Mouse (Mus musculus) myocyte (in vitro differentiated cells): ENCODE data around the gene Dapk2. TPM values are rescaled to one million over a fixed set of nuclear protein-coding genes. Genes with fewer than 3 reads are reported as not detected.

Source experiments
- H3K27me3 ChIP-seq: one replicate; pipeline ENCODE4 v1.6.1; 2011; ENCODE audit not compliant: control insufficient read depth, insufficient read depth, insufficient read length
- H3K36me3 ChIP-seq: one replicate; pipeline ENCODE4 v1.6.1; 2011; ENCODE audit not compliant: control insufficient read depth, insufficient read depth
- H3K4me2 ChIP-seq: one replicate; pipeline ENCODE4 v1.6.1; 2011; ENCODE audit warnings: low read depth, control low read depth
- H3K4me3 ChIP-seq: one replicate; pipeline ENCODE4 v1.5.1; 2011; ENCODE audit warnings: mild to moderate bottlenecking, control low read depth, moderate library complexity
- H3K79me2 ChIP-seq: one replicate; pipeline ENCODE4 v1.6.1; 2011; ENCODE audit not compliant: control insufficient read depth, insufficient read depth
- H3ac ChIP-seq: one replicate; pipeline ENCODE4 v1.6.1; 2011; ENCODE audit not compliant: control insufficient read depth, insufficient read length
- CEBPB ChIP-seq: IDR thresholded peaks from 2 replicates; pipeline ENCODE4 v1.6.1; 2011; ENCODE audit warnings: mild to moderate bottlenecking, moderate library complexity; ENCODE audit not compliant: poor library complexity, insufficient read depth, severe bottlenecking
- E2F4 ChIP-seq: IDR thresholded peaks from one replicate; pipeline ENCODE4 v1.6.1; 2011; ENCODE audit warnings: mild to moderate bottlenecking, control low read depth, moderate library complexity; ENCODE audit not compliant: insufficient read depth
- MAX ChIP-seq: IDR thresholded peaks from one replicate; pipeline ENCODE4 v1.6.1; 2011; ENCODE audit warnings: low read depth, mild to moderate bottlenecking, control low read depth
- MYOD1 ChIP-seq, 3 experiments: IDR thresholded peaks; one replicate each; pipeline ENCODE4 v1.6.1; 2011; ENCODE audit warnings: control low read depth in 2 of 3, low read depth in 2 of 3, mild to moderate bottlenecking in 2 of 3, moderate library complexity in 1 of 3; ENCODE audit not compliant: insufficient read length in 2 of 3, control insufficient read depth in 1 of 3
- MYOG ChIP-seq, 3 experiments: IDR thresholded peaks; one replicate each; pipeline ENCODE4 v1.6.1; 2011; ENCODE audit warnings: control low read depth in 2 of 3, low read depth in 2 of 3, mild to moderate bottlenecking in 2 of 3; ENCODE audit not compliant: insufficient read length in 2 of 3, control insufficient read depth in 1 of 3, insufficient read depth in 1 of 3
- POLR2A ChIP-seq: IDR thresholded peaks from one replicate; pipeline ENCODE4 v1.6.1; 2011; ENCODE audit warnings: low read depth, mild to moderate bottlenecking, control low read depth, moderate library complexity; ENCODE audit not compliant: insufficient read length
- POLR2AphosphoS2 ChIP-seq: IDR thresholded peaks from one replicate; pipeline ENCODE4 v1.6.1; 2011; ENCODE audit warnings: low read depth, control low read depth; ENCODE audit not compliant: insufficient read length
- REST ChIP-seq: IDR thresholded peaks from one replicate; pipeline ENCODE4 v1.6.1; 2011; ENCODE audit warnings: mild to moderate bottlenecking, control low read depth, moderate library complexity; ENCODE audit not compliant: insufficient read depth, insufficient read length
- SRF ChIP-seq: IDR thresholded peaks from one replicate; pipeline ENCODE4 v1.6.1; 2011; ENCODE audit warnings: low read depth; ENCODE audit not compliant: control insufficient read depth, insufficient read length
- TCF12 ChIP-seq: IDR thresholded peaks from one replicate; pipeline ENCODE4 v1.6.1; 2011; ENCODE audit warnings: mild to moderate bottlenecking, control low read depth; ENCODE audit not compliant: poor library complexity, insufficient read depth, severe bottlenecking
- TCF3 ChIP-seq: IDR thresholded peaks from one replicate; pipeline ENCODE4 v1.6.1; 2011; ENCODE audit warnings: low read depth, control low read depth; ENCODE audit not compliant: insufficient read length
- USF1 ChIP-seq: IDR thresholded peaks from one replicate; pipeline ENCODE4 v1.6.1; 2011; ENCODE audit warnings: low read depth, mild to moderate bottlenecking, control low read depth, moderate library complexity
- polyA plus RNA-seq: library from polyadenylated mRNA; unstranded; fragments of >200 nt; fragmentation: generic; extraction: Trizol; gene quantifications from one replicate; pipeline ENCODE4 v1.2.1, GENCODE M21; 2012; ENCODE audit warnings: missing spikeins

Dapk2 gene
- polyA plus RNA-seq, 1 experiment, result 51.3 TPM

DNA sequence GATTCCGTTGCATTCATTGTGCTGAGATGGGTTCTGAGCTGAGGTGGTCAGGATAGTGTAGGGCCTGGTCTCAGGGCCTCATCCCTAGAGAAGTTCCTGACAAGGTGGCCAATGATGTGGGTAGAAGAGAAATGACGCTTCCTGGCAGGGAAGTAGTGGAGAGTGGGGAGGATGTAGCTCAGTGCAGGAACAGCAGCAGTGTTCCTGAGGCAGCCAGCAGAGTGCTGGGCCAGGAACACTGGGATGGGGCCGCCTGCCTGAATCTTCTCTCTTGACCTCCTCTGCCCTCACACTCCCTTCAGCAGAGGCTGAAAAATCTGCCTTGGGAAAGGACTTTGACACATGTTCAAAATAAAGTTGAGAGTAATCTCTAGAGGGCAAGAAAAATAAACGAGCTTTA, 85.2 kb downstream of the Dapk2 start:
- peaks cover 4% of the 10 kb centered on the region for H3K36me3 ChIP-seq
- H3ac ChIP-seq, result no peak overlapping the region
- TF ChIP-seq REST (no peak), USF1 (no peak), E2F4 (no peak), MAX (no peak), POLR2A (no peak), MYOG (IDR thresholded peaks at IDR 0.05; ENCODE audit: control insufficient read depth in 1 of 3, insufficient read depth in 1 of 3, insufficient read length in 2 of 3, low read depth in 2 of 3) (no peak), POLR2AphosphoS2 (no peak), SRF (no peak), MYOD1 (IDR thresholded peaks at IDR 0.05; ENCODE audit: control insufficient read depth in 1 of 3, insufficient read length in 2 of 3, low read depth in 2 of 3) (no peak), TCF12 (no peak), CEBPB (no peak), TCF3 (no peak)
- no peak overlapping the region for H3K4me2 ChIP-seq
- H3K4me3 ChIP-seq, result no peak overlapping the region
- no peaks in the 10 kb centered on the region for H3K79me2 ChIP-seq
- no peaks in the 10 kb centered on the region for H3K27me3 ChIP-seq

GRCm38 (mm10) chr9:66244079-66244478, 86.1 kb downstream of the Dapk2 start:
- Histone ChIP-seq H3K4me2 (no peak overlapping the region), H3K79me2 (no peaks in the 10 kb centered on the region), H3ac (no peak overlapping the region), H3K36me3 (peaks cover 4% of the 10 kb centered on the region), H3K27me3 (no peaks in the 10 kb centered on the region), H3K4me3 (no peak overlapping the region)
- TF ChIP-seq POLR2A (no peak), POLR2AphosphoS2 (no peak), E2F4 (no peak), REST (no peak), TCF3 (no peak), MYOG (IDR thresholded peaks at IDR 0.05; ENCODE audit: control insufficient read depth in 1 of 3, insufficient read depth in 1 of 3, insufficient read length in 2 of 3, low read depth in 2 of 3) (no peak), SRF (no peak), MAX (no peak), USF1 (no peak), MYOD1 (IDR thresholded peaks at IDR 0.05; ENCODE audit: control insufficient read depth in 1 of 3, insufficient read length in 2 of 3, low read depth in 2 of 3) (no peak), CEBPB (no peak), TCF12 (no peak)

- Histone ChIP-seq H3ac (no peak overlapping the region), H3K4me2 (peak overlapping the region; percentile 43), H3K36me3 (peaks cover 4% of the 10 kb centered on the region), H3K27me3 (no peaks in the 10 kb centered on the region), H3K4me3 (no peak overlapping the region), H3K79me2 (no peaks in the 10 kb centered on the region)
- peak; percentile 65 to 87 (median 85) for TF ChIP-seq MYOG (IDR thresholded peaks at IDR 0.05; ENCODE audit: control insufficient read depth in 1 of 3, insufficient read depth in 1 of 3, insufficient read length in 2 of 3, low read depth in 2 of 3)
- TF ChIP-seq E2F4, result no peak
- peak; percentile 89 for TF ChIP-seq TCF12
- TF ChIP-seq MAX, result no peak
- peak; percentile 84 to 87 (median 84) for TF ChIP-seq MYOD1 (IDR thresholded peaks at IDR 0.05; ENCODE audit: control insufficient read depth in 1 of 3, insufficient read length in 2 of 3, low read depth in 2 of 3)
Observed at GRCm38 (mm10) chr9:66245707-66246106, 87.7 kb downstream of the Dapk2 start.

GRCm38 (mm10) chr9:66249281-66249680, 91.3 kb downstream of the Dapk2 start:
- peak overlapping the region; percentile 62 for H3K4me2 ChIP-seq
- H3K27me3 ChIP-seq, result no peaks in the 10 kb centered on the region
- TF ChIP-seq TCF12 (peak; percentile 98), MYOG (IDR thresholded peaks at IDR 0.05; ENCODE audit: control insufficient read depth in 1 of 3, insufficient read depth in 1 of 3, insufficient read length in 2 of 3, low read depth in 2 of 3) (peak; percentile 89 to 100 (median 98)), TCF3 (peak; percentile 91), CEBPB (peak; percentile 91), POLR2A (peak; percentile 17), MYOD1 (IDR thresholded peaks at IDR 0.05; ENCODE audit: control insufficient read depth in 1 of 3, insufficient read length in 2 of 3, low read depth in 2 of 3) (peak; percentile 96 to 99 (median 99)), REST (no peak), USF1 (no peak), POLR2AphosphoS2 (peak; percentile 3), SRF (no peak), MAX (no peak), E2F4 (no peak)
- no peak overlapping the region for H3ac ChIP-seq
- H3K4me3 ChIP-seq, result no peak overlapping the region
- H3K36me3 ChIP-seq, result peaks cover 10% of the 10 kb centered on the region
- H3K79me2 ChIP-seq, result no peaks in the 10 kb centered on the region
